Comparison of ENCODE assay signal across 24 mouse cellular contexts in genomic region chr1:186317285-186317684, GRCm38 (mm10).
"Had no signal": no experiment of that assay in that cellular context is flagged by ENCODE, and none has a peak within 500 bp of the region (broad histone marks: within the 10 kb centered on the region; RNA-seq: fewer than 3 reads in every experiment).

No protein-coding gene starts in this region.

- H3K27me3 ChIP-seq: heart, embryonic 12.5 days; hindbrain, embryonic 12.5 days; intestine, embryonic 15.5 days; limb, embryonic 12.5 days; liver, embryonic 13.5 days had no signal

- H3K9me3 ChIP-seq: heart, embryonic 12.5 days; hindbrain, embryonic 10.5 days; hindbrain, embryonic 12.5 days; intestine, embryonic 15.5 days; limb, embryonic 10.5 days; limb, embryonic 12.5 days; liver, embryonic 13.5 days had no signal

- H3K36me3 ChIP-seq: heart, embryonic 12.5 days; hindbrain, embryonic 10.5 days; hindbrain, embryonic 12.5 days; intestine, embryonic 15.5 days; limb, embryonic 10.5 days; limb, embryonic 12.5 days; liver, embryonic 13.5 days had no signal

- H3K27ac ChIP-seq: gastrocnemius, adult 2 months; heart, adult 2 months; hindbrain, embryonic 10.5 days; hindbrain, embryonic 12.5 days; hindbrain, embryonic 14.5 days; intestine, embryonic 15.5 days; layer of hippocampus, adult 2 months; left cerebral cortex, adult 2 months; limb, embryonic 10.5 days; limb, embryonic 12.5 days; liver, embryonic 13.5 days had no signal

- H3K4me3 ChIP-seq: gastrocnemius, adult 2 months; heart, adult 2 months; heart, embryonic 12.5 days; hindbrain, embryonic 10.5 days; hindbrain, embryonic 12.5 days; intestine, embryonic 15.5 days; layer of hippocampus, adult 2 months; left cerebral cortex, adult 2 months; limb, embryonic 10.5 days; limb, embryonic 12.5 days; liver, embryonic 13.5 days had no signal

- H3K4me1 ChIP-seq: hindbrain, embryonic 12.5 days; intestine, embryonic 15.5 days; limb, embryonic 10.5 days; limb, embryonic 12.5 days; liver, embryonic 13.5 days had no signal

- H3K4me2 ChIP-seq: heart, embryonic 12.5 days; hindbrain, embryonic 12.5 days; hindbrain, embryonic 14.5 days; intestine, embryonic 15.5 days; limb, embryonic 12.5 days; liver, embryonic 13.5 days had no signal

- DNase-seq: gastrocnemius, adult 2 months; gastrocnemius, postnatal 10 days; gastrocnemius, postnatal 25 days; heart, adult 2 months; heart, postnatal 10 days; heart, postnatal 4 days; kidney, adult 8-10 months; kidney, postnatal 10 days; kidney, postnatal 25 days; kidney, postnatal 4 days; liver, embryonic 13.5 days; lung, adult 18-20 months had no signal

- ATAC-seq: hindbrain, embryonic 16.5 days; inflammation-experienced regulatory T-cells, adult 6 months; intestine, embryonic 15.5 days; intestine, postnatal 0 days had no signal

- H3K9ac ChIP-seq: heart, embryonic 12.5 days; hindbrain, embryonic 12.5 days; hindbrain, embryonic 14.5 days; intestine, embryonic 15.5 days; limb, embryonic 12.5 days; liver, embryonic 13.5 days had no signal
